Mouse (Mus musculus) ES-Bruce4 (cell line): ENCODE measurements around the gene Elf5.

Experiments
- CTCF ChIP-seq: IDR thresholded peaks from one replicate; pipeline ENCODE4 v1.8.1; 2011; ENCODE audit warnings: low read depth, low read length
- POLR2A ChIP-seq: IDR thresholded peaks from one replicate; pipeline ENCODE4 v1.8.1; 2011; ENCODE audit warnings: low read length; ENCODE audit not compliant: insufficient read depth

- TF ChIP-seq CTCF (no peak), POLR2A (no peak)
Observed at GRCm38 (mm10) chr2:103483289-103483985, 71.9 kb downstream of the Elf5 start.
